Mouse (Mus musculus): ENCODE results near the gene Papolb.

GRCm38 (mm10) chr5:142493307-142493706 lies 36.6 kb downstream of the Papolb start:
- TF ChIP-seq CTCF (IDR thresholded peaks at IDR 0.05; ENCODE audit: low read depth) = no peak
- TF ChIP-seq EP300 (IDR thresholded peaks at IDR 0.05; ENCODE audit: low read depth) = no peak

All from liver, embryonic 14.5 days (tissue).